Mouse (Mus musculus) T-helper 1 cell (primary cell): ENCODE measurements around the gene Btbd16.

ENCODE experiments used
- in situ Hi-C: fragments of 300-600 bp; cut with MboI, MseI; formaldehyde crosslinking; loops from one replicate; pipeline ENCODE4 v1.15.1; 2025; ENCODE audit warnings: high pct_unique_total_duplicates

Btbd16 gene

GRCm38 (mm10) chr7:130815601-130816000 is 41.7 kb downstream of the Btbd16 start:
- in situ Hi-C loops: no loop called here

GRCm38 (mm10) chr7:130816243-130816642 is 42.4 kb downstream of the Btbd16 start:
- in situ Hi-C loops: no loop called here

- in situ Hi-C loops: no loop called here
Observed at GRCm38 (mm10) chr7:130818813-130819212, 44.9 kb downstream of the Btbd16 start.

GRCm38 (mm10) chr7:130819624-130820023 is 45.8 kb downstream of the Btbd16 start:
- in situ Hi-C loops: no loop called here

- in situ Hi-C loops: no loop called here
Observed at GRCm38 (mm10) chr7:130823992-130824391, 50.1 kb downstream of the Btbd16 start.

GRCm38 (mm10) chr7:130826343-130826742 is 52.5 kb downstream of the Btbd16 start:
- in situ Hi-C loops: no loop called here

- in situ Hi-C loops: no loop called here
Observed at GRCm38 (mm10) chr7:130827431-130827830, 53.6 kb downstream of the Btbd16 start.

- in situ Hi-C loops: no loop called here
Observed at GRCm38 (mm10) chr7:130827844-130828403, 54.1 kb downstream of the Btbd16 start.

GRCm38 (mm10) chr7:130828475-130828874 is 54.6 kb downstream of the Btbd16 start:
- in situ Hi-C loops: no loop called here

- in situ Hi-C loops: no loop called here
Observed at GRCm38 (mm10) chr7:130831586-130831985, 57.7 kb downstream of the Btbd16 start.

GRCm38 (mm10) chr7:130834299-130834698 is 60.4 kb downstream of the Btbd16 start:
- in situ Hi-C loops: no loop called here

- in situ Hi-C loops: no loop called here
Observed at GRCm38 (mm10) chr7:130834958-130835861, 61.3 kb downstream of the Btbd16 start.

GRCm38 (mm10) chr7:130836066-130836465 is 62.2 kb downstream of the Btbd16 start:
- in situ Hi-C loops: no loop called here

- in situ Hi-C loops: no loop called here
Observed at GRCm38 (mm10) chr7:130837941-130838657, 64.2 kb downstream of the Btbd16 start.

GRCm38 (mm10) chr7:130838658-130839025 is 64.8 kb downstream of the Btbd16 start:
- in situ Hi-C loops: no loop called here

- in situ Hi-C loops: no loop called here
Observed at GRCm38 (mm10) chr7:130839380-130840100, 65.7 kb downstream of the Btbd16 start.

GRCm38 (mm10) chr7:130847164-130847718 is 73.4 kb downstream of the Btbd16 start:
- in situ Hi-C loops: no loop called here

- in situ Hi-C loops: no loop called here
Observed at GRCm38 (mm10) chr7:130854684-130855292, 80.9 kb downstream of the Btbd16 start.

GRCm38 (mm10) chr7:130855681-130856080 is 81.8 kb downstream of the Btbd16 start:
- in situ Hi-C loops: no loop called here

GRCm38 (mm10) chr7:130857973-130858372 is 84.1 kb downstream of the Btbd16 start:
- in situ Hi-C loops: no loop called here

GRCm38 (mm10) chr7:130859926-130860325 is 86.1 kb downstream of the Btbd16 start:
- in situ Hi-C loops: no loop called here
